Mouse (Mus musculus): ENCODE measurements around the gene Rpl36. TPM values are rescaled to one million over a fixed set of nuclear protein-coding genes. Genes with fewer than 3 reads are reported as not detected.

Rpl36 gene
- polyA plus RNA-seq, 1 experiment from 2014 or later, result 2,014 TPM

- WGBS, result 57% methylated on average over 2 of the region's 2 CpGs
- no peak for ATAC-seq (ENCODE audit: insufficient read depth)
- Histone ChIP-seq H3K27ac (ENCODE audit: low read depth) (no peak overlapping the region), H3K4me3 (ENCODE audit: low read depth, low read length) (no peak overlapping the region), H3K36me3 (ENCODE audit: insufficient read depth) (no peaks in the 10 kb centered on the region), H3K9ac (no peak overlapping the region), H3K4me2 (no peak overlapping the region), H3K4me1 (ENCODE audit: insufficient read depth) (no peaks in the 10 kb centered on the region), H3K9me3 (ENCODE audit: low read depth, low read length) (no peaks in the 10 kb centered on the region), H3K27me3 (ENCODE audit: insufficient read depth, low read length) (no peaks in the 10 kb centered on the region)
- no peak for TF ChIP-seq CTCF (IDR thresholded peaks at IDR 0.05; ENCODE audit: low read depth)
- DNase-seq, result no peak
Measured at GRCm38 (mm10) chr17:56654771-56655170, 41.6 kb downstream of the Rpl36 start.

GRCm38 (mm10) chr17:56655311-56655710, 42.1 kb downstream of the Rpl36 start:
- Histone ChIP-seq H3K4me3 (ENCODE audit: low read depth, low read length) (no peak overlapping the region), H3K27ac (ENCODE audit: low read depth) (no peak overlapping the region), H3K4me1 (ENCODE audit: insufficient read depth) (no peaks in the 10 kb centered on the region), H3K27me3 (ENCODE audit: insufficient read depth, low read length) (no peaks in the 10 kb centered on the region), H3K36me3 (ENCODE audit: insufficient read depth) (no peaks in the 10 kb centered on the region), H3K9ac (no peak overlapping the region), H3K9me3 (ENCODE audit: low read depth, low read length) (no peaks in the 10 kb centered on the region), H3K4me2 (no peak overlapping the region)
- no peak for ATAC-seq (ENCODE audit: insufficient read depth)
- TF ChIP-seq CTCF (IDR thresholded peaks at IDR 0.05; ENCODE audit: low read depth), result no peak
- WGBS, result 73% methylated on average over 3 of the region's 3 CpGs
- no peak for DNase-seq

GRCm38 (mm10) chr17:56656171-56656570, 43.0 kb downstream of the Rpl36 start:
- ATAC-seq (ENCODE audit: insufficient read depth), result no peak
- 68% methylated on average over 6 of the region's 6 CpGs for WGBS
- no peaks in the 10 kb centered on the region for H3K27me3 ChIP-seq (ENCODE audit: insufficient read depth, low read length)

GRCm38 (mm10) chr17:56663659-56664058, 50.4 kb downstream of the Rpl36 start:
- H3K9ac ChIP-seq, result peak overlapping the region; percentile 35
- H3K36me3 ChIP-seq (ENCODE audit: insufficient read depth), result no peaks in the 10 kb centered on the region
- peak overlapping the region; percentile 26; the same call in 1 of the 2 replicates for H3K27ac ChIP-seq (ENCODE audit: low read depth)
- peak overlapping the region; percentile 22 for H3K4me3 ChIP-seq (ENCODE audit: low read depth, low read length)
- DNase-seq, result no peak
- H3K27me3 ChIP-seq (ENCODE audit: insufficient read depth, low read length), result no peaks in the 10 kb centered on the region
- H3K4me2 ChIP-seq, result peak overlapping the region; percentile 54
- no peak for TF ChIP-seq CTCF (IDR thresholded peaks at IDR 0.05; ENCODE audit: low read depth)
- H3K4me1 ChIP-seq (ENCODE audit: insufficient read depth), result 0 out of 2 replicates have a peak, but pooled peaks cover 4% of the 10 kb centered on the region
- WGBS, result 48% methylated on average over 3 of the region's 3 CpGs
- no peak for ATAC-seq (ENCODE audit: insufficient read depth)
- H3K9me3 ChIP-seq (ENCODE audit: low read depth, low read length), result no peaks in the 10 kb centered on the region

More at GRCm38 (mm10) chr17:56656171-56656570, 43.0 kb downstream of the Rpl36 start:
- Histone ChIP-seq H3K4me1 (ENCODE audit: insufficient read depth) (no peaks in the 10 kb centered on the region), H3K4me3 (ENCODE audit: low read depth, low read length) (no peak overlapping the region), H3K36me3 (ENCODE audit: insufficient read depth) (no peaks in the 10 kb centered on the region), H3K9ac (no peak overlapping the region), H3K27ac (ENCODE audit: low read depth) (no peak overlapping the region), H3K9me3 (ENCODE audit: low read depth, low read length) (no peaks in the 10 kb centered on the region), H3K4me2 (no peak overlapping the region)
- no peak for TF ChIP-seq CTCF (IDR thresholded peaks at IDR 0.05; ENCODE audit: low read depth)
- peak; percentile 40 for DNase-seq

Other genes with a start within 250 kb of the Rpl36 start
- 96.8 and 112 TPM in 2 replicates for gene Ptprs, start 136.9 kb upstream of the Rpl36 start, polyA plus RNA-seq (2014; fragmentation: Nextera tagmentation; extraction: Ambion mirVana)
- not detected in 2 replicates for gene Znrf4, start 101.0 kb upstream of the Rpl36 start, polyA plus RNA-seq (2014; fragmentation: Nextera tagmentation; extraction: Ambion mirVana)
- 1.4 and 1.6 TPM in 2 replicates for gene Gm20219, start 59.0 kb upstream of the Rpl36 start, polyA plus RNA-seq (2014; fragmentation: Nextera tagmentation; extraction: Ambion mirVana)
- 63.1 and 69.4 TPM in 2 replicates for gene Safb2, start 28.8 kb upstream of the Rpl36 start, polyA plus RNA-seq (2014; fragmentation: Nextera tagmentation; extraction: Ambion mirVana)
- gene Safb, start 28.6 kb upstream of the Rpl36 start, polyA plus RNA-seq (2014; fragmentation: Nextera tagmentation; extraction: Ambion mirVana), result 83.1 and 87.9 TPM in 2 replicates
- gene 2410015M20Rik, start 3.6 kb upstream of the Rpl36 start, polyA plus RNA-seq (2014; fragmentation: Nextera tagmentation; extraction: Ambion mirVana), result 198 and 201 TPM in 2 replicates
- 55.1 and 63.1 TPM in 2 replicates for gene Lonp1, start 13.5 kb downstream of the Rpl36 start, polyA plus RNA-seq (2014; fragmentation: Nextera tagmentation; extraction: Ambion mirVana)
- 0.57 and 0.76 TPM in 2 replicates for gene Catsperd, start 14.7 kb downstream of the Rpl36 start, polyA plus RNA-seq (2014; fragmentation: Nextera tagmentation; extraction: Ambion mirVana)
- gene Ranbp3, start 59.9 kb downstream of the Rpl36 start, polyA plus RNA-seq (2014; fragmentation: Nextera tagmentation; extraction: Ambion mirVana), result 93.8 and 105 TPM in 2 replicates
- 449 and 463 TPM in 2 replicates for gene Ndufa11, start 104.4 kb downstream of the Rpl36 start, polyA plus RNA-seq (2014; fragmentation: Nextera tagmentation; extraction: Ambion mirVana)
- 18.5 and 19.6 TPM in 2 replicates for gene Vmac, start 104.6 kb downstream of the Rpl36 start, polyA plus RNA-seq (2014; fragmentation: Nextera tagmentation; extraction: Ambion mirVana)
- 9.5 and 12.1 TPM in 2 replicates for gene Nrtn, start 144.1 kb downstream of the Rpl36 start, polyA plus RNA-seq (2014; fragmentation: Nextera tagmentation; extraction: Ambion mirVana)
- gene Dus3l, start 151.3 kb downstream of the Rpl36 start, polyA plus RNA-seq (2014; fragmentation: Nextera tagmentation; extraction: Ambion mirVana), result 40.5 and 42.3 TPM in 2 replicates
- gene Prr22, start 156.8 kb downstream of the Rpl36 start, polyA plus RNA-seq (2014; fragmentation: Nextera tagmentation; extraction: Ambion mirVana), result 1.2 and 1.4 TPM in 2 replicates
- gene Rfx2, start 217.6 kb downstream of the Rpl36 start, polyA plus RNA-seq (2014; fragmentation: Nextera tagmentation; extraction: Ambion mirVana), result 4.3 and 4.8 TPM in 2 replicates